Mouse (Mus musculus) embryonic fibroblast, embryonic 13.5 days (primary cell): ENCODE measurements at regions not wholly inside any gene's neighbourhood (a gene's known extent, or its start where the extent isn't known, plus 50 kb on each side); places are given as distances from the start of the nearest gene placed in this dataset.

Source experiments
- H3K27ac ChIP-seq: 2 replicates; pipeline ENCODE4 v1.5.1; 2012; ENCODE audit warnings: low read length, control low read depth, inconsistent platforms; ENCODE audit not compliant: insufficient read depth
- H3K4me1 ChIP-seq: 2 replicates; pipeline ENCODE4 v1.6.1; 2011; ENCODE audit warnings: low read length; ENCODE audit not compliant: control insufficient read depth, insufficient read depth
- H3K4me3 ChIP-seq: 2 replicates; pipeline ENCODE4 v1.5.1; 2011; ENCODE audit warnings: mild to moderate bottlenecking, control low read depth, low read length; ENCODE audit not compliant: insufficient read depth
- CTCF ChIP-seq: IDR thresholded peaks from 2 replicates; pipeline ENCODE4 v1.5.1; 2011; ENCODE audit warnings: mild to moderate bottlenecking, control low read depth, low read length, moderate library complexity, borderline replicate concordance; ENCODE audit not compliant: insufficient read depth
- POLR2A ChIP-seq: IDR thresholded peaks from 2 replicates; pipeline ENCODE4 v1.6.1; 2011; ENCODE audit warnings: low read depth, mild to moderate bottlenecking, control low read depth, low read length, moderate library complexity

- TF ChIP-seq CTCF, result no peak
- TF ChIP-seq POLR2A, result no peak
- H3K27ac ChIP-seq, result no peak overlapping the region
- no peak overlapping the region for H3K4me3 ChIP-seq
- H3K4me1 ChIP-seq, result no peaks in the 10 kb centered on the region
Measured at GRCm38 (mm10) chr2:28287210-28287860, 94.5 kb downstream of the Olfm1 start.

GRCm38 (mm10) chr2:28289339-28289738, 96.5 kb downstream of the Olfm1 start:
- H3K4me3 ChIP-seq, result no peak overlapping the region
- TF ChIP-seq CTCF (no peak), POLR2A (no peak)
- H3K27ac ChIP-seq, result no peak overlapping the region
- no peaks in the 10 kb centered on the region for H3K4me1 ChIP-seq

- TF ChIP-seq CTCF, result no peak
- TF ChIP-seq POLR2A, result no peak
- Histone ChIP-seq H3K4me3 (no peak overlapping the region), H3K4me1 (no peaks in the 10 kb centered on the region)
Measured at GRCm38 (mm10) chr2:28289860-28290471, 97.2 kb downstream of the Olfm1 start.

GRCm38 (mm10) chr2:28294509-28294908, 101.7 kb downstream of the Olfm1 start:
- Histone ChIP-seq H3K4me3 (no peak overlapping the region), H3K4me1 (no peaks in the 10 kb centered on the region), H3K27ac (no peak overlapping the region)
- TF ChIP-seq POLR2A (no peak), CTCF (no peak)

More at GRCm38 (mm10) chr2:28289860-28290471, 97.2 kb downstream of the Olfm1 start:
- no peak overlapping the region for H3K27ac ChIP-seq

GRCm38 (mm10) chr2:28296183-28296582, 103.4 kb downstream of the Olfm1 start:
- TF ChIP-seq POLR2A (no peak), CTCF (no peak)
- H3K27ac ChIP-seq, result no peak overlapping the region
- H3K4me1 ChIP-seq, result no peaks in the 10 kb centered on the region

GRCm38 (mm10) chr2:28298738-28299137, 105.9 kb downstream of the Olfm1 start:
- Histone ChIP-seq H3K4me3 (no peak overlapping the region), H3K4me1 (no peaks in the 10 kb centered on the region), H3K27ac (no peak overlapping the region)
- TF ChIP-seq CTCF, result no peak
- TF ChIP-seq POLR2A, result no peak

More at GRCm38 (mm10) chr2:28296183-28296582, 103.4 kb downstream of the Olfm1 start:
- no peak overlapping the region for H3K4me3 ChIP-seq

GRCm38 (mm10) chr2:28299346-28299745, 106.6 kb downstream of the Olfm1 start:
- TF ChIP-seq CTCF, result no peak
- no peak for TF ChIP-seq POLR2A
- no peak overlapping the region for H3K27ac ChIP-seq
- H3K4me1 ChIP-seq, result no peaks in the 10 kb centered on the region
- H3K4me3 ChIP-seq, result no peak overlapping the region

- no peaks in the 10 kb centered on the region for H3K4me1 ChIP-seq
Measured at GRCm38 (mm10) chr2:28301313-28301712, 108.5 kb downstream of the Olfm1 start.

GRCm38 (mm10) chr2:28303936-28304335, 111.1 kb downstream of the Olfm1 start:
- no peak for TF ChIP-seq CTCF
- no peak for TF ChIP-seq POLR2A
- Histone ChIP-seq H3K4me3 (no peak overlapping the region), H3K4me1 (no peaks in the 10 kb centered on the region), H3K27ac (no peak overlapping the region)

More at GRCm38 (mm10) chr2:28301313-28301712, 108.5 kb downstream of the Olfm1 start:
- TF ChIP-seq POLR2A (no peak), CTCF (no peak)
- Histone ChIP-seq H3K27ac (no peak overlapping the region), H3K4me3 (no peak overlapping the region)

- no peak for TF ChIP-seq POLR2A
- 0 out of 2 replicates have a peak, but pooled peaks have one; percentile 28 for TF ChIP-seq CTCF
- Histone ChIP-seq H3K27ac (no peak overlapping the region), H3K4me3 (no peak overlapping the region), H3K4me1 (no peaks in the 10 kb centered on the region)
Measured at GRCm38 (mm10) chr2:28304712-28305111, 111.9 kb downstream of the Olfm1 start.
